Mouse (Mus musculus): ENCODE results near the gene Myl4.

Gene Myl4

GRCm38 (mm10) chr11:104604192-104604591, 53.7 kb downstream of the Myl4 start:
- no peak for DNase-seq (ENCODE audit: low read depth, low spot score)

- peak; percentile 74 for DNase-seq (ENCODE audit: low read depth, low spot score)
These were observed 57.2 kb downstream of the Myl4 start, which contains the start of gene Itgb3 for GRCm38 (mm10) chr11:104607491-104608245. Gene Itgb3, plus strand, starts transcription at chr11:104608000.

GRCm38 (mm10) chr11:104608249-104608920, 57.9 kb downstream of the Myl4 start:
- DNase-seq (ENCODE audit: low read depth, low spot score): no peak

- DNase-seq (ENCODE audit: low read depth, low spot score): no peak
These were observed 58.7 kb downstream of the Myl4 start for GRCm38 (mm10) chr11:104609033-104609684.

DNA sequence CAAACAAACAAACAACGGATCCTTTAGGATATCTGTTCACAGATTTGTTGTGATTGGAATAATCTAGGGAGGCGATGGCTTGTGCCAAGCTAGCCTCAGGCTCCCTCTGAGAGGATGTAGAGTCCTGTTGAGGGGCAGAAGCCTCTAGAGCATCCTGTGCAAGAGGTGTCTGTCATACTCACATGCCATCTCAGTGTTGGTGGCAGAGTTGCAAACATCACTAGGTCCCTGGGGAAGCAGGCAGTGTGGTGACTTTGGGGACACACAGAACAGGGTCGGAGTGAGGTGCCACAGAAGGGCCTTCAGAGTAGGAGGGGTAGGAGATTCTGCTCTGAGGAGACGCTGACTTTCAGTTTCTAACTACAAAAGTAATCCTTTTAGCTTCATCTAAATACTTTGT, 59.3 kb downstream of the Myl4 start:
- no peak for DNase-seq (ENCODE audit: low read depth, low spot score)

DNA sequence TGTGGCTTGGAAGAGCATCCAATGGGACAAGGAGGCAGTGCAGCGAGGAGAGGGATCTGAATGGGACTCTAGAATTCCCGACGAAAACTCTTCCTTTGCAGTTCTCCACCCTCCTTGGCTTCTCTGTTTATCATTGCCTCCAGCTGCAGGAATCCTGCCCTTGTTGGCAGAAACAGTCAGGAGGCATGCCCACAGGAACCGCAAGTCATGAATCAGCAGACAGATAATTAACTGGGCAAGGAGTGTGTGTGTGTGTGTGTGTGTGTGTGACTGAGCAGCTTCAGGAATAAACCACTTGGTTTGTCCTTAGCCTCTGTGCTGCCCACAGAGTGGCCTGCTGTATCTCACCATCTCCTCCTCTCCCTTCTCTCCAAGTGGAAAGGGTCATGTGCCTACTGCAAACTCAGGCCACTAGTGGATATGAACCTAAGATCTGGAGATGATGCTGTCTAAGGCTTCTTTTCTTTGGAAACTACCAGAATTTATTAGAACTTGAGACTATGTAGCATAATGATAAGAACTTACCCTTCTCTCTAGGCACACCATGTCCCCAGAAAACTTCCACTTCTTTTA, 61.2 kb downstream of the Myl4 start:
- DNase-seq (ENCODE audit: low read depth, low spot score): no peak

DNA sequence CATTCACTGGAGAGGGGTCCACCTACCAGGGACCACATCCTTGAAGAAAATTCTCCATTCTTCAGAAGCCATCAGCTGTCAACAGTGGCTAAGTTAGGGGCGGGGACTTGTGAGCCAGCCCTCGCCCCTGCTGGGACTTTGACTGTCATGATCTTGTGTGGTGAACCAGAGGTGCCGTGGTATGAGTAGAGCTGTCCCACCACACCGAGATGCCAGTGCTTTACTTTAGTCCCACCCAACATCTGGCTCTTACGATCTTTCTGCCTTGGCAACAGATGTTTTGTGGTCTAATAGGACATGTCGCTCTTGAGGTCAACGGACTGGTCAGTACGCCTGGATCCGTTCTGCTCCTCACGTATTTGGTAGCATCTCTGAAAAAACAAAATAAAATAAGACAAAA, 63.1 kb downstream of the Myl4 start:
- no peak for DNase-seq (ENCODE audit: low read depth, low spot score)

GRCm38 (mm10) chr11:104614130-104614529, 63.7 kb downstream of the Myl4 start:
- no peak for DNase-seq (ENCODE audit: low read depth, low spot score)

DNA sequence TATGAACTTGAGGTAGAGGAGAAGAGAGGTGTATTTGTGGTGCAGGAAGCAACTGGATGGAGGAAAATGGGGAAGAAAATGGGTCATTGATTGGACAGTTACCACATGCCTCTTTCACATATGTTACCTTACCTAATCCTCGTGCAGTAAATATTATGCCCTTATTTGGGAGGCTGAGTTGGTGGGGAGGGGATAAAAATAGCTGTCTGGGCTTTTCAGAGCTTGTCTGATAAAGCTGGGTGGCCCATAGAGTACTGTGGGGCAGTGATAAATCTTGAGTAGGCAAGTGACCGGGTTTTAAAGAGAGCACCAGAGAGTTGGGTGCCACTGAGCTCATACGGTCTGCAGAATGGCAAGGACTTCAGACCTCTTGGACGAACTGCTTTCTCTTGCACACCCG, 65.7 kb downstream of the Myl4 start:
- DNase-seq (ENCODE audit: low read depth, low spot score): no peak

DNA sequence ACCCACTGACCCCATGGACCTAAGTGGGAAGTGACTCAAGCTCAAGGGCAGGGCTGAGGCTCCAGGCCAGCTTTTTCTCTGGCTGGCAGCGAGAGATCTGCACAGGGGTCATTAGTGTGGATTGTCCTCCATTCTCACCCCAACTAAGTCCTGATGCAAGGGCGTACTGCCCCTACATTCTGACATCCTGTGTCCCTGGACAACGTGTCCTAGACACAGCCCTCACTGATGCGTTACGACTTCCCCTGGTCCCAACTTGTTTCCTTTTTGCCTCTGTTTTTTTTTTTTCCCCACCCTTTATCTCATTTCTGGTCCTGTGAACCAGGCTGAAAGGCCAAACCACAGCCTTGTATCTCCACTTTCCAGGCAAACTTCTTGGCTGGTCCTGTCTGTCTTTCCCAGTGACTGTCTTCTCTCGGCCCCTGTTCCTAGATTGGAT, 68.2 kb downstream of the Myl4 start:
- no peak for DNase-seq (ENCODE audit: low read depth, low spot score)

DNA sequence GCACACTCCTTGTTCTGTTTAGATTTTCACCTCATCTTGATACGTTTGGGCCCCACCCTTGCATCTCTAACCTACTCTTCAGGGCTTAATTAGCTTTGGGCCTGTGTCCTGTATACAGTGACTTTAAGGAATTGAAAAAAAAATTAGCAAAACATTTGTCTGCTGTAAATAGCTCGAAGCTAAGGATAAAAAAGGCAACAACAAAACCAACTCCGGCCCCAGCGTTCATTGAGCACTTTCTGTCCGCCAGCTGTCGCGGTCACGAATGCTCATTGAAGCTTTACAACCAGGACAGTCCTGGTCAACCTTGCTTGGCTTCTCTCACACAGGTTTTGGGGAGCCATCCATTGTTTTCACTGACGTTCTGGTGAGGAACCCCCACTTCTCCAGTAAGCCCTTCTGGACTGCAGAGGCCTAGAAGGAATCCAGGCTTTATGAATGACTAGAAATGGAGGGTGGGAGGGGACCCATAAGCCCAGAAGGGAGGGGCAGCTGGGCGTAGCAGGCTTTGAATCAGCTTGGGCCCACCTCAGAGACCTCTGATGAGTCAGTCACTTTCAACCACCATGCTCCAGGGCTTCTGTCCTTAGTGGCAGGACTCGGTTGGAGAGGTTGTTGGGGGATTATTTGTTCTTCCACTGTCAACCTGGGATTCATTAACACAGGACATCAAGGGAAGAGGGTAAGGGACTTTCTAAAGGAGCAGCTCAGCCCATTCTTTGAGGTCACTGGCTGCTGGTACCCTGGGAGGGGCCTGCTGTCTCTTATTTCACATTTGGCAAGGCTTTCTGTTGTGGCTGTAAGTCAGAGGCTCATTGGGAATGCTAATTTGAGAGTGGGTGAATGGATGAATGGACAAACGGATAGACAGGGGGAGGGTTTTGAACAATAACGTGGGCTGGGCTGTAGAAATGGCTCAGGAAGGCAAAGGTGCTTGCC, 68.9 kb downstream of the Myl4 start:
- DNase-seq (ENCODE audit: low read depth, low spot score): no peak

DNA sequence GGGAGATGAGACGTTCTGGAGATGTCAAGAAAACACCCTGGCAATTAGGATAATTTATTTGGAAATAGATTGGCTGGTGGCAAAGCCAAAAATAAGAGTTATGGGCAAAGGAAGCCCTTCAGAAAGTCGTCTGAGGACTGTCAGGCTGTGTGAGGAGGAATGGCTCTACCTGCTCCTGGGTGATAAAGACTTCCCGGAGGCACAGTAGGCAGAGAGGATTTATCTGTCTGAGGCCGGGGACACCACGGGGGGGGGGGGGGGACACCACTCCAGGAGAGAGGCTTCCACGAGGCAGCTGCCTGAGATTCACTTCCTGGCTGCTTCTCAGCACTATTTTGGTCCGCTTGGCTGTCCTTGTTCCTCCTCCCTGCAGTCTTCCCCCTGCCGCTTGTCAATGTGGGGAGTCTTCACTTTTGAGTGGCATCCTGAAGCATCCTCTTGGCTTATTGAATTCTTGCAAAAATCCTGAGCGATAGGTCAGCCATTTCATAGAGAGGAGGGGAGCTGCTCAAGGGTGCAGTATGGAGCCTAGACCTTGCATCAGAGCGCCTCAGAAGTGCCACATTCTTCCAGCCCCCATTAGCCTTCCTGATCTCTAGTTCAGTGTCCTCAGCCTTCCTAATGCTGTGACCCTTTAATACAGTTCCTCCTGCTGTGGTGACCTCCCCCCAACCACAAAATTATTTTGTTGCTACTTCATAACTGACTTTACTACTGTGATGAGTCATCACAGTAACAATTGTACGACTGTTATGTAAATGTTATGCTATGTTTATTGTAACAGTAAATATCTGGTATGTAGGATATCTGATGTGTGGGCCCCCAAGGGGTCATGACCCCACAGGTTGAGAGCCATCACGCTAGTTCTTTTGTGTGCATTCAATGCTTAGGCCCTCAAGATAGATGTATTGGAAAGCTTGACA, 71.8 kb downstream of the Myl4 start:
- no peak for DNase-seq (ENCODE audit: low read depth, low spot score)

DNA sequence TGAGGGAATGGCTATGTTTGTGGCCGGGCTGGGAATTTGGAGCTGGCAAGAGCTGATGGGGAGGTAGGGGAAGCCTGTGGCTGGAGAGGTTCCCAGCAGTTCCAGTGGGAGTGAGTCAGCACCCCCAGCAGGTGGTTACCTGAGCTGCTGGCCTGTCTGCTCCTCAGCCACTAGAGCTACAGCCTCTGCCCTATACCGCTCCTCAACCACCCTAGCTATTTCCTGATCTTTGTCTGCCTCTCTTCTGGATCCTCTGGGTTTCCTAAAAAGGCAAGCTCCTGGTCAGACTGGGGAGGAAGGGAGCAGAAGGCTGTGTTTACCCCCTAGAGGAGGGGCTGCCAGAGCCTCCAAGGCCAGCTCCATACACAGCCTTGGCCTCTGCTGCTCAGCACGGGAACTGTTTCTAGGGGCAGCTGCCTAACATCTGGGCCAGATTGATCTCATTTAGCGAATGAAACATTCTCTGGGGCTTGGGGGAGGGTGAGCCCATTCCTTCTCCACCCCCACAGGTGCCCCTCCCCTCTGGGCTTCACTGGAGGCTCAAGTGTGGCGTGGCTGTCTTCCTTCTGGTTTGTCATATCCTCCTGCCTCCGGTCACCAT, 74.4 kb downstream of the Myl4 start:
- peak; percentile 52 for DNase-seq (ENCODE audit: low read depth, low spot score)

DNA sequence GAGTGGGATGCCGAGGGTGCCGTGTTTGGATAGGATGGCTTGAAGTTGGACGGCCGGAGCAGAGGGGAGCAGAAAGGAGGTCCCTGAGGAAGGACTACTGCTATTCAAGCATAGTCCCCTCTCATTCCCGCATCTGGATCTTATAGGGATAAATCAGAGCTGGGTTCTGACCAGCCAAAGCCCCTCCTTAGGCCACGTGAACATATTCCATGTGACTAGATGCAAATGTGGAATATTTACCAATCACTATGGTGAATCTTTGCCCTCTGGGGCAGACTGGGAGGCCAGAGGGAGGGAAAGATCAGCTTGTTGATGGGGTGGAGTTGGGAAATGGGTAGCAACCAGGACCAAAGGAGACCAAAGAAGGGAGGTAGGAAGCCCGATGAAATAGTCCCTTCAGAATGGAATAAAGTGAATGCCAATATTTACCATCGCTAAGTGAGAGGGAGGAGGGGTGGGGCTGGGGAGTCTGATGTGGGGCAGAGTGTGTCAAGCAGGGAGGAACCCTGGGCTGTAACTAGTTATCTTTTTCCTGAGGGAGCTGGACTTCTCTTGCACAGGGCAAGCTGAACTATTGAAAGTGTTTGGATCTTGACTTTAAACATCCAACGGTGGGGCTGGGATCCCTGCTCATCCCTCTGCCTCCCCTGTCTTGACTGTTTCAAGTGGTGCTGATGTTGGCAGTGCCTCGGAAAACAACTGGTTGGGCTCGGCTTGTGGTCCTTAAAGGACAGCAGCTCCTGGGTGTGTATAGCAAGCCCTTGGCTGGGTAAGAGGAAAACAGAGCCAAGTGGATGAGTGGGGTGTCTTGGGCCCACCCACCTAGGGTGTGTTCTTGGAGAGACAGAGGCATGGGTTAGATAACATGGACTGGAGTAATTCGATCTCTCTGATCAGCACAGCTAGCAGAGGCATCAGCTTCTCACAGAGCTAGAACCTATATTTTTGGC, 75.3 kb downstream of the Myl4 start:
- DNase-seq (ENCODE audit: low read depth, low spot score): peak; percentile 68

GRCm38 (mm10) chr11:104626635-104627034, 76.2 kb downstream of the Myl4 start:
- DNase-seq (ENCODE audit: low read depth, low spot score): no peak

DNA sequence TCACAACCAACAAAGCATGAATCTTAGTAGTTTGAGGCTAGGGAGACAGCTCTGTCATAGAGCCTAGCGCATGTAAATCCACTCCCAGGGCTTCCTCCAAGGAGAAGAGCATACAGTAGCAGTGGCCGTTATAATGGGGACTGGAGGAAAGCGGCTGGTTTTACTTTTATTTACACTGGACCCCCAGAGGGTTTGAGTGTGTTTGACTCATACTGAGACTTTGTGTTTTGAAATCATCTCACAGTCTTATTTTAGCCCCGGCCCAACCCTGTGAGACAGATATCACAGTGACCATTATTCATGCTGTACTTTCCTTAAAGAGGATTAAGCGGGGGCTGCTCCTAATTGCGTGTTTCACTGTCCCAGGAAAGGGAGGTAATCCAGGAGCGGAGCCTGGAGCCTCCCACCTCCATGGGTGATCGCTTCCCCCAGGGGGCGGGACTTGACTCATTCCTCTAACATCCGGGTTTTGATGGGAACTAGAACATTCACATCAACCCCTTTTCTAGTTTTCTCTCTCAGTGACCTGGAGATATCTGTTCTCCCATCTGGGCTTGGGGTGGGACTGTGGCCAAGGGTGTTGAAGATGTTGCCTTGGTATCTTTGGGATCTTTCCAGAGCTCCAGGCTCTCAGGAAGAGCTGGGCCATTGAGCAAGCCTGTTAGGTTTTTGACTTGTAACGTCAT, 77.3 kb downstream of the Myl4 start:
- DNase-seq (ENCODE audit: low read depth, low spot score): no peak

GRCm38 (mm10) chr11:104628566-104628965, 78.1 kb downstream of the Myl4 start:
- no peak for DNase-seq (ENCODE audit: low read depth, low spot score)

Measured in mesoderm, embryonic 11.5 days (tissue).